Mouse (Mus musculus) kidney, adult 8-10 months (tissue): ENCODE measurements around the gene Map2k5.

ENCODE experiments used
- DNase-seq, 2 experiments: peaks; one replicate each; pipeline ENCODE4 v3.0.0; 2022

Gene Map2k5

GRCm38 (mm10) chr9:63250841-63251626, 126.7 kb downstream of the Map2k5 start:
- DNase-seq = no peak

GRCm38 (mm10) chr9:63248095-63248787, 129.5 kb downstream of the Map2k5 start:
- no peak for DNase-seq

- no peak for DNase-seq
Measured at GRCm38 (mm10) chr9:63246568-63247169, 131.0 kb downstream of the Map2k5 start.

- DNase-seq = no peak
Measured at GRCm38 (mm10) chr9:63241961-63242360, 135.7 kb downstream of the Map2k5 start.

GRCm38 (mm10) chr9:63241241-63241640, 136.5 kb downstream of the Map2k5 start:
- DNase-seq = no peak

GRCm38 (mm10) chr9:63234356-63234755, 143.3 kb downstream of the Map2k5 start:
- DNase-seq = no peak

- no peak for DNase-seq
Measured at GRCm38 (mm10) chr9:63230289-63230688, 147.4 kb downstream of the Map2k5 start.

GRCm38 (mm10) chr9:63229124-63229523, 148.6 kb downstream of the Map2k5 start:
- DNase-seq = peak in 1 of 2 experiments; percentile 18

- DNase-seq = no peak
Measured at GRCm38 (mm10) chr9:63222161-63222560, 155.5 kb downstream of the Map2k5 start.

GRCm38 (mm10) chr9:63219851-63220250, 157.9 kb downstream of the Map2k5 start:
- no peak for DNase-seq

- no peak for DNase-seq
Measured at GRCm38 (mm10) chr9:63215031-63215430, 162.7 kb downstream of the Map2k5 start.

GRCm38 (mm10) chr9:63206769-63207276, 170.9 kb downstream of the Map2k5 start:
- no peak for DNase-seq

- DNase-seq = no peak
Measured at GRCm38 (mm10) chr9:63203461-63203860, 174.2 kb downstream of the Map2k5 start.

GRCm38 (mm10) chr9:63201376-63202323, 176.1 kb downstream of the Map2k5 start:
- DNase-seq = peak; percentile 62 to 87

GRCm38 (mm10) chr9:63197252-63197651, 180.4 kb downstream of the Map2k5 start:
- no peak for DNase-seq

- no peak for DNase-seq
Measured at GRCm38 (mm10) chr9:63196114-63196682, 181.5 kb downstream of the Map2k5 start.

GRCm38 (mm10) chr9:63195523-63195922, 182.2 kb downstream of the Map2k5 start:
- DNase-seq = no peak

GRCm38 (mm10) chr9:63194791-63195190, 182.9 kb downstream of the Map2k5 start:
- no peak for DNase-seq

GRCm38 (mm10) chr9:63192809-63193208, 184.9 kb downstream of the Map2k5 start:
- no peak for DNase-seq

- DNase-seq = no peak
Measured at GRCm38 (mm10) chr9:63187310-63187709, 190.4 kb downstream of the Map2k5 start.

GRCm38 (mm10) chr9:63185249-63185648, 192.5 kb downstream of the Map2k5 start:
- no peak for DNase-seq

GRCm38 (mm10) chr9:63183864-63184263, 193.8 kb downstream of the Map2k5 start:
- no peak for DNase-seq
